Mouse (Mus musculus): Measurements from ENCODE around the gene Tiprl. TPM values are rescaled to one million over a fixed set of nuclear protein-coding genes. Genes with fewer than 3 reads are reported as not detected.

The Tiprl gene
- 12.4 and 15.5 TPM in 2 replicates for polyA plus RNA-seq (2012; ENCODE audit: low replicate concordance)

DNA sequence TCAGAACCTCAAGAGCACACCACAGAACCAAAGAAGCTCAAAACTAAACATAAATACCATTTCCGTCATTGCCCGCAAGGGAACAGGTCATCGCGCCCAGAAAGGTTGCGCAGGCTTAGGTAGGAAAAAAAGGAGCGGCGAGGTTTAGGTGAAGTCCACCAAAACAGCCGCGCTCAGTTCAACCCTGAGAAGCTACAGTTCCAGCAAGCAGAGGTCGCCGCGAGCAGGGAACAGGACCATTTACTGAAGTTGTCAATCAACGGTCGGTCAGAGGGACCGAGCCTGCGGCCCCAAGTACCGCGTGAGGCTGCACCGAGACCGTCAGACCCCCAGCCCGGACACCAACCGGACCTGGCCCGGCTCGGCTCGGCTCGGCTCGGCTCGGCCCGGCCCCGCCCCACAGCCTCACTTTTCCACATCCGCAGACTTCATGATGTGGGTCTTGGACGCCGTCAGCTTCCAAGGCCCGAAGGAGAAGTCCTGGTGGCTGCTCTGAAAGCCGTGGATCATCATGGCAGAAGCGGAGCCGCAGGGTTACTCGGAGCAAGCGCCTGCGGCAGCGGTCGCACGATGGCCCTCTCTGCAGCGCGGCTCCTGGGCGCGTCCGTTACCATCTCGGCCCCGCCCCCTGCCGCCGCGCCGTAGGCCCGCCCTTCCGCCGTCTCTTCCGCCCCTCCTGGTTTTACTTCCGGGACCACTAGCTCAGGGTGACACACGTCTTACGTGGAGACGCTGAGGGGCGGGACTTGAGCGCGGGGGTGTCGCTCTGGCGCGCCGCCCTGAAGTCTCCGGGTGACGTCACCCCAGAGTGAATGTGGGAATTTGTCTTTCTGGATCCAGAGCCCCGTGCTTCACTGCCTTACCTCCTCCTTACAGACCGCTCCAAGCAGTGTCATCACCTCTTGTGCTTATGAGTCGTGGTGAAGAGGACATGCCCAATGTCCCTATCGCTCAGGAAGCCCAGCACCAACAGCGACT lies at the start of gene Tiprl:
Tiprl (minus strand) TSS at position 676 of the 978 bp plus-strand sequence.

DNA sequence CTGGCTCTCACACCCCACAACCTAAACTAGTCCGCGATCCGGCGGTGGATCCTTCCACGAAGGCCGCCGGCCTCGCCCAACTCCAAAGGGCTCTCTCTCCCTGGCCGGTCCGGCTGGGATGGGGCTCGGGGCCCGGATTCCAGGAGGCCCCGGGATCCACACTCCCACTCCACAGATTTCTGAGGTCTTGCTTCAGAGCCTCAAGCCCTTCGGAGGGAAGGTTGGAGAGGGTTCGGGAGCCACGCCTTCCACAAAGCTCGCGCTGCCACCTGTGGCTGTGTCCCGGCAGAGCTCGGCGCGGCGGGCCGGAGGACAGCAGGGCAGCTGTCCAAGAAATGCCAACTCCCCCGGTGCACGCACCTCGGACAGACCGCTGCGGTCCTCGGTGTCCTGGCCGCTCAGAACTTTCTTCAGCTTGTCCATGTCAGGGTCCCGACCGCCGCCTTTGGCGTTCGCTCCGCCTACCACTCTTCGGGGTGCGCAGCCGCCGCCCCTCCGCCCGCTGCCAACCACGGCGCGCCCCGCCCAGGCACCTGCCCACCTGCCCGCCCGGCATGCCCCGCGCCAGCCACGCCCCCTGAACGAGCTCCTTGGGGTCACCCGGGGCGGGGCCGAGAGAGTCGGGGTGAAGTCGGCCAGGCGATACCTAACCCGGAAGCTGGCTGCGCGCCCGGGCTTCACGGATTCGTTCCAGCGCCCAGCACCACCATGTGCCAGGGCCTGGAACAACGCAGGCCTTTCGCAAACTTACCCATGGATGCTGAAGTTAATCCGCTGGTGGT lies 42.7 kb downstream of the Tiprl start, which contains the start of gene Sft2d2:
Sft2d2 (minus strand) TSS at position 559 of the 782 bp plus-strand sequence.

Other genes with a start within 250 kb of the Tiprl start
- gene Tbx19, start 76.2 kb downstream of the Tiprl start, polyA plus RNA-seq (2012; ENCODE audit: low replicate concordance), result not detected in 2 replicates
- 6.2 and 10.8 TPM in 2 replicates for gene Sft2d2, start 42.6 kb downstream of the Tiprl start, polyA plus RNA-seq (2012; ENCODE audit: low replicate concordance)
- 0.03 and 0.06 TPM in 2 replicates for gene Gpr161, start 58.8 kb upstream of the Tiprl start, polyA plus RNA-seq (2012; ENCODE audit: low replicate concordance)
- gene Dcaf6, start 223.5 kb upstream of the Tiprl start, polyA plus RNA-seq (2012; ENCODE audit: low replicate concordance), result 18.9 and 48.0 TPM in 2 replicates
- 63.1 and 91.5 TPM in 2 replicates for gene Mpc2, start 223.6 kb upstream of the Tiprl start, polyA plus RNA-seq (2012; ENCODE audit: low replicate concordance)
- not detected in 2 replicates for gene Adcy10, start 248.2 kb upstream of the Tiprl start, polyA plus RNA-seq (2012; ENCODE audit: low replicate concordance)